Mouse (Mus musculus): ENCODE data around the gene Mrpl49. TPM values are rescaled to one million over a fixed set of nuclear protein-coding genes. Genes with fewer than 3 reads are reported as not detected.

Mrpl49 gene
- polyA plus RNA-seq, 1 experiment from 2014 or later, result 58.5 TPM

DNA sequence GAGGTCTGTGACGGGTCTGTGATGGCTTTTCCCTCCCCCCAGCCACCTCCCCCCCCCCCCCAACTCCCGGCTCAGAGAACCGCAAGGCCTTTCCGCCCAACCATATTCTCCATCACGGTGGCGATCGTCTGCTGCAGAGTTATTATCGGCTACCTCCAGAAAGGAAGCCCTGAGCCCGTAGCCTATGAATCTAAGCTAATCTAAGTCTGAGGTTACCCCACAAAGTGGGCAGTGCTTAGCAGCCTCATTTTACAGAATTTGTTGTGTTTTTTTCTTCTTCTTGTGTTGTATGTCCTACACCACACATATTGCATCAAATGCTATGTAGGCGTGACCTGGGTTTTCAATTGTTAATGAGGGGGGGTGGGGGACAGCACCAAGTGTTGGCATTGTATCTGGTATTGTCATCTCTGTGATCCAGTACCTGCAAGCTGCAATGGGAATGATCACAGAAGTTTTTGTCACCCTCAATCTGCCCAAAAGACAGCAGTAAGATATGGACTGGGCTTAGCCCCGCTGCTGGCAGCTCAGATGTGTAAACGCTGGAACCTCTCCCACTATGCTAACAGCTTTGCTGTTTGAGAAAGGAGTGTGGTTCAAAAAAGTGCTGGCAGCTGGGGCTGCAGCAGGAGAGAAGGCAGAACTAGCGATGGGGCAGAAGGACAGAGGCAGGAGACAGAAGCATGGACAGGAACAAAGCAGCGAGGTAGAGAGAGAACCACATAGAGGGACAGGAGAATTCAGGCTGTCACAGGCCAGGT, 26.9 kb downstream of the Mrpl49 start:
- Histone ChIP-seq H3K4me3 (no peak overlapping the region), H3K36me3 (no peaks in the 10 kb centered on the region), H3K4me2 (no peak overlapping the region), H3K27ac (ENCODE audit: poor library complexity, severe bottlenecking) (no peak overlapping the region), H3K9me3 (replicated peaks) (no peaks in the 10 kb centered on the region), H3K27me3 (replicated peaks) (no peaks in the 10 kb centered on the region), H3K4me1 (replicated peaks) (no peaks in the 10 kb centered on the region), H3K9ac (no peak overlapping the region)
- WGBS, result 61% methylated on average over 14 of the region's 14 CpGs
- ATAC-seq (ENCODE audit: insufficient number of reproducible peaks, low FRiP score), result no peak

DNA sequence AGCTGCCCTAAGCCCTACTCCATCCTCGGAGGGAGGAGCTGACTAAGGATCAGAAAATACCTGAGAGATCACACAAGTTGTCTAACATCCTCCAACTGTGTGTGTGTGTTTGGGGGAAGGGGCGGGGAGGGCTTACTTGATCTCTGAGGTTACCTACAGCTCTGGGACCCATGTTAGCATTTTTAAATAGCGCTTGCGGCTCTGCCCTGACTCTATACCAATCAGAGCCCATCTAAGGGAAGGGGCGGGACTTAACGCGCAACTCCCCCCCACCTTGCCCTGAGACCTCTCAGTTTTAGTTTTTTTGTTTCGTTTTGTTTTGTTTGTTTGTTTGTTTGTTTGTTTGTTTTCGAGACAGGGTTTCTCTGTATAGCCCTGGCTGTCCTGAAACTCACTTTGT, 28.2 kb downstream of the Mrpl49 start:
- Histone ChIP-seq H3K4me1 (replicated peaks) (no peaks in the 10 kb centered on the region), H3K36me3 (no peaks in the 10 kb centered on the region), H3K9me3 (replicated peaks) (no peaks in the 10 kb centered on the region), H3K9ac (no peak overlapping the region), H3K4me2 (no peak overlapping the region), H3K27ac (ENCODE audit: poor library complexity, severe bottlenecking) (no peak overlapping the region), H3K4me3 (no peak overlapping the region), H3K27me3 (replicated peaks) (no peaks in the 10 kb centered on the region)
- no peak for ATAC-seq (ENCODE audit: insufficient number of reproducible peaks, low FRiP score)
- 70% methylated on average over 9 of the region's 9 CpGs for WGBS

DNA sequence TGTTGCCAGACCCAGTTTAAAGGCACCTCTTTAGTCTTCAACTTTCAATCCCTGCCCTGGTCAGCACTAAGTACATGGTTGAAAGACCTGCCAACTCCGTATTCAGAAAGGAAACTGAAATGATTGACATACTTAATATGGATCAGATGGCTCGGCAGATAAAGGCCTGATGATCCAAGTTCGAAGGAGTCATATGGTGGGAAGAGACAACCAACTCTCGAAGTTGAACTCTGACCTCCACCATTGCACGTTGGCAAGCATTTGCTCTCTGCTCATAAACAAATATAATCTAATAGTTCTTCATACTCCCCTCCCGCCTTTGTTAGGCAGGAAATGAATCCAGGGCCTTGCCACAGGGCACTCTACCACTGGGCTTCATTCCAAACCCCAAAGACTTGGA, 28.6 kb downstream of the Mrpl49 start:
- Histone ChIP-seq H3K36me3 (no peaks in the 10 kb centered on the region), H3K4me1 (replicated peaks) (no peaks in the 10 kb centered on the region), H3K4me3 (no peak overlapping the region), H3K9ac (no peak overlapping the region), H3K4me2 (no peak overlapping the region), H3K27ac (ENCODE audit: poor library complexity, severe bottlenecking) (no peak overlapping the region), H3K27me3 (replicated peaks) (0 out of 2 replicates have a peak, but pooled peaks cover 1% of the 10 kb centered on the region), H3K9me3 (replicated peaks) (no peaks in the 10 kb centered on the region)
- no peak for ATAC-seq (ENCODE audit: insufficient number of reproducible peaks, low FRiP score)
- WGBS, result 83% methylated on average over 6 of the region's 6 CpGs

DNA sequence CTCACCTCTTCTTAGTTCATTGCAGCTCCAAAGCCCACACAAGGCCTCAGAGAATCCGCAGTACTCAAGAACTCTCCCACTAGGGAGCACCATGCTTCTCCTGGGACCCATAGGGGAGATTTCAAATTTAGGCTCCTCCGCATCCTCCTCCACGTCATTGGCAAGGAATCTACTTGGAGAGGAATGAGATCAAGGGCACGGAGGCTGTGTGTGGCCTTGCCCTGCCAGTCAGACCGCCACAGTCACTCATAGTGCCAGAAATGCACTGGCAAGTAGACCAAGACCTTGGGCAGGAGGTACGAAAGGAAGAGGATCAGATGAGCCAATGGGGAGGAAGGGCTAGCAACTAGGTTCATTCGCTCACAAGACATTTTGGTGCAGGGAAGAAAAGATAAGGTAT, 33.7 kb downstream of the Mrpl49 start:
- 77% methylated on average over 7 of the region's 7 CpGs for WGBS
- H3K27me3 ChIP-seq (replicated peaks), result 0 out of 2 replicates have a peak, but pooled peaks cover 3% of the 10 kb centered on the region
- no peak overlapping the region for H3K9ac ChIP-seq
- H3K36me3 ChIP-seq, result no peaks in the 10 kb centered on the region
- no peak overlapping the region for H3K27ac ChIP-seq (ENCODE audit: poor library complexity, severe bottlenecking)
- no peaks in the 10 kb centered on the region for H3K4me1 ChIP-seq (replicated peaks)
- H3K4me2 ChIP-seq, result no peak overlapping the region
- no peak for ATAC-seq (ENCODE audit: insufficient number of reproducible peaks, low FRiP score)
- H3K4me3 ChIP-seq, result no peak overlapping the region
- H3K9me3 ChIP-seq (replicated peaks), result no peaks in the 10 kb centered on the region

DNA sequence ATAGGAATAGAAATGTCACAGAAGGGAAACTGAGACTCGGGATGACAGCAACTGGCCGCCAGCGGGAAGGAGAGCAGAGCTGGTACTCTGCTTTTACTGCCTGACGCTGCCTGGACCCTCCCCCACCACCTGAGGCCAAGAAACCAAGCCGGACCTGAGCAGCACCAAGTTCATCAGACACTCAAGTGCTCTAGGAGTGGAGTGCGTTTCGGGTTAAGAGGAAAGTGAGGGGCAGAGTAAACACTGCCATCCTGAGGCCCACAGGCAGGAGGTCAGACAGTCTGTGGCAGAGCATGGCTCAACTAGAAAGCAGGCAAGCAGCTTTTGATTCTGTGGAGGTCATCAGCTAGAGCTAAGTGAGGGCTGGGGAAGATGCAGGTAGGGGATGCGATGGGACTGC, 34.5 kb downstream of the Mrpl49 start:
- Histone ChIP-seq H3K9me3 (replicated peaks) (no peaks in the 10 kb centered on the region), H3K36me3 (no peaks in the 10 kb centered on the region), H3K4me3 (no peak overlapping the region), H3K9ac (no peak overlapping the region), H3K4me1 (replicated peaks) (no peaks in the 10 kb centered on the region), H3K27me3 (replicated peaks) (0 out of 2 replicates have a peak, but pooled peaks cover 3% of the 10 kb centered on the region), H3K4me2 (no peak overlapping the region), H3K27ac (ENCODE audit: poor library complexity, severe bottlenecking) (no peak overlapping the region)
- ATAC-seq (ENCODE audit: insufficient number of reproducible peaks, low FRiP score), result no peak
- WGBS, result 57% methylated on average over 8 of the region's 8 CpGs

DNA sequence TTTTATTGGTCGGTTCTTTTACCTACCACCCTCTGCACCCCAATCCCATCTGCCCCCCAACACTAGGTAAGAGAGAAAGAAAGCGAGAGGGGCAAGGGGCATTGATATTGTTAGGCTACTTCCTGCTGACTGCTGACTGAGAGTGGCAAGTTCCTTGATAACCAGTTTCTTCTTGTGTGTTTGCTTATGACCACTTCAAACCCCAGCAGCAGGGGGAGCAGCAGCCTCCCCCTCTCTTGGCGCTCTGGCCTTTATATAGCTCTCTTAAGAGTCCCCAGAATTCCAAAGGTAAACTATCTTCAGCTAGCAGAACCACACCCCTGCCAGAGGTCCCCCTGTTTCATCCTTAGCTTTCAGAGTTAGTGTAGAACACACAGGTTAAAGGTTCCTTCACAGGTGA, 37.3 kb downstream of the Mrpl49 start:
- 46% methylated on average over 3 of the region's 3 CpGs for WGBS
- H3K4me3 ChIP-seq, result no peak overlapping the region
- H3K9ac ChIP-seq, result no peak overlapping the region
- 0 out of 2 replicates have a peak, but pooled peaks cover 6% of the 10 kb centered on the region for H3K27me3 ChIP-seq (replicated peaks)
- no peak for ATAC-seq (ENCODE audit: insufficient number of reproducible peaks, low FRiP score)
- no peaks in the 10 kb centered on the region for H3K36me3 ChIP-seq
- H3K9me3 ChIP-seq (replicated peaks), result no peaks in the 10 kb centered on the region
- peaks cover 6% of the 10 kb centered on the region for H3K4me1 ChIP-seq (replicated peaks)
- H3K27ac ChIP-seq (ENCODE audit: poor library complexity, severe bottlenecking), result no peak overlapping the region
- no peak overlapping the region for H3K4me2 ChIP-seq

DNA sequence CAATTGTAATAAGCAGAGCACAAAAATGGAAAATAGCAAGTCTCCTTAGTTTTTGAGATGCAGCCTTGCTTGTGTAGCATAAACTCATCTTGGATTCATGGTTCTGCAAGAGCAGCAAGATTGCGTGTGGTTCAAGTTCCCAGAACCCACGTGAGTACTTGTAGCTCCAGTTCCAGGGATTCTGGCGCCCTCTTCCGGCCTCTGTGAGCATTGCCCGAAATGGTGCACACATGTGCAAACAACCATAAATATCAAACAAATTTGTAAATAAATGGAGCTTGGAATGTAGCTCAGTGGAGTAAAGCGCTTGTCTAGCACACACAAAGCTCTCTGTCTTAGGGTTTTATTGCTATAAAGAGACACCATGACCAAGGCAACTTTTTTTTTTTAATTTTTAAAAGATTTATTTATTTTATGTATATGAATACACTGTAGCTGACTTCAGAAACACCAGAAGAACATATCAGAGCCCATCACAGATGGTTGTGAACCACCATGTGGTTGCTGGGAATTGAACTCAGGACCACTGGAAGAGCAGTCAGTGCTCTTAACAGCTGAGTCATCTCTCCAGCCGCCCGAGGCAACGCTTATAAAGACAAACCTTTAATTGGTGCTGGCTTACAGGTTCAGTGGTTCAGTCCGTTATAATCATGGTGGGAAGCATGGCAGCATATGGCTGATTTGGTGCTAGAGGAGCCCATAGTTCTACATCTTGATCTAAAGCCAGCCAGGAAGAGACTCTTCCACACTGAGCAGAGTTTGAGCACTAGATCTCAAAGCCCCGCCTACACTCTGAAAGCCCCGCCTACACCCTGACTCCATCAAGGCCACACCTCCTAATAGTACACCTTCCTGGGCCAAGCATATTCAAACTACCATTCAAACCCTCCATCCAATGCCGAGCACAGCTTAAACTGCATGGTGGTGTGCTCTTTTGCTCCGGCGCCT, 39.2 kb downstream of the Mrpl49 start:
- Histone ChIP-seq H3K4me2 (no peak overlapping the region), H3K27me3 (replicated peaks) (peaks cover 6% of the 10 kb centered on the region; the same call in 1 of the 2 replicates), H3K4me3 (no peak overlapping the region), H3K36me3 (no peaks in the 10 kb centered on the region), H3K27ac (ENCODE audit: poor library complexity, severe bottlenecking) (no peak overlapping the region), H3K9ac (no peak overlapping the region), H3K9me3 (replicated peaks) (no peaks in the 10 kb centered on the region), H3K4me1 (replicated peaks) (peaks cover 14% of the 10 kb centered on the region)
- no peak for ATAC-seq (ENCODE audit: insufficient number of reproducible peaks, low FRiP score)
- 29% methylated on average over 15 of the region's 15 CpGs for WGBS

DNA sequence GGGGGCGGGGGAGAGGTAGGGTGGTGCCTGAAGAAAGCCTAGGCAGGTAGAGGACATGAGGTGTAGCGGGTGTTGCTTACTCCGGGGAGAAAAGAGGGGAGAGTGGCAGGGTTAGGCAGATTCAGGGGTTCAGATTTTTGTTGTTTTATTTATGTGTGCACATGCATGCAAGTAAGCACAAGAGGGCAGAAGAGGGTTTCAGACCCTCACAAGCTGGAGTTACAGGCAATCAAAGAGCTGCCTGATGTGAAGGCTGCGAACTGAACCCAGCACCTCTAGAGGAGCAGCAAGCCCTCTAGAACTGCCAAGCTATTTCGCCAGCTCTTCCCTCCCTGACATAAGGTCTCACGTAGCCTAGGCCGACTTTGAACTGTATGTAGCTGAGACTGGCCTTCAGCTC, 41.1 kb downstream of the Mrpl49 start:
- Histone ChIP-seq H3K27me3 (replicated peaks) (peaks cover 8% of the 10 kb centered on the region; the same call in 1 of the 2 replicates), H3K4me1 (replicated peaks) (peaks cover 14% of the 10 kb centered on the region), H3K36me3 (no peaks in the 10 kb centered on the region), H3K27ac (ENCODE audit: poor library complexity, severe bottlenecking) (no peak overlapping the region), H3K9me3 (replicated peaks) (no peaks in the 10 kb centered on the region), H3K4me3 (no peak overlapping the region; the same call in 1 of the 2 replicates), H3K9ac (no peak overlapping the region), H3K4me2 (peak overlapping the region; percentile 83)
- no peak for ATAC-seq (ENCODE audit: insufficient number of reproducible peaks, low FRiP score)
- 42% methylated on average over 7 of the region's 7 CpGs for WGBS

DNA sequence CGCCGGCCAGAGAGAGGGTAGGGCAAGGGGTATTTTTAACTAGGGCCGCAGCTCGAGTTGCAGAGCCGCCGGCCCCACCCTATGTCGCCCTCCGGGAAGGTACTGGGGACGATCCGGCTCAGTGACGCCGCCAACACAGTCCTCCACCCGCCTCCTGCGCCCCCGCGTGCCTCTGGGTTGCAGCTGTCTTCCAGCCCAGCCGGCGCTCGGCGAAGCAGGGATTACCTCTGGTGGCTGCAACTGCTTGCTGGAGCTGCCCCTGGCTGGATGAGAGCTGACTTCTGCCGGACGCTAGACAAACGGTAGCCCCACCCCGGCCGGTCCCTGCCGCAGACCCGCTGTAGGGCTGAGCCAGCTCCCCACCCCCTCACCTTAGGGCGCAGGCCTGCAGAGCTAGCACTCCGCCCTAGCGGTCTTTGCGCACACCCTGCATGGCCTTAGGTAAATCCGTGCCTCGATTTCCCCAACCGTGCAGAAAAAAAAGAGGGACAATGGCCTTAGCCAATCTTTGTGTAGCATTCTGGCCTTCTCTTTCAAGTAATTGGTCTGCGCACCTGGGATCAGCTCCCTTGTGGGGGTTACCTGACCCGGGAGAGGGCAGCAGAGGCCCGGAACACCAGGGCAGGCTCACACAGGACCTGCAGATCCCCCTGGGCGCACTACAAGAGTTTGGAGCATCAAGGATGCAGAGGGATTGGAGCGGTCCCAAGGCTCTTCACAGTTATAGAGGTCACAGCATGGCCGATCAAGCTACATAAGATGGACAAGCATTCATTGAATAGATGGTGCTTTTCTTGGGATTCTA, 41.9 kb downstream of the Mrpl49 start, which contains the start of gene Capn1:
TSS of gene Capn1 (minus strand) at position 387 of the 805 bp plus-strand sequence.
- ATAC-seq (ENCODE audit: insufficient number of reproducible peaks, low FRiP score), result peak; percentile 75
- peak within 1 kb of the TSS; percentile 70 for H3K27ac ChIP-seq (ENCODE audit: poor library complexity, severe bottlenecking)
- no peaks in the 10 kb centered on the region for H3K36me3 ChIP-seq
- peak within 1 kb of the TSS; percentile 83 for H3K4me2 ChIP-seq
- H3K9ac ChIP-seq, result peak within 1 kb of the TSS; percentile 76
- no peaks in the 10 kb centered on the region for H3K9me3 ChIP-seq (replicated peaks)
- H3K4me1 ChIP-seq (replicated peaks), result peaks cover 14% of the 10 kb centered on the region
- 2% methylated on average over 40 of the region's 40 CpGs for WGBS
- peak within 1 kb of the TSS; percentile 64 for H3K4me3 ChIP-seq
- peaks cover 8% of the 10 kb centered on the region; the same call in 1 of the 2 replicates for H3K27me3 ChIP-seq (replicated peaks)

DNA sequence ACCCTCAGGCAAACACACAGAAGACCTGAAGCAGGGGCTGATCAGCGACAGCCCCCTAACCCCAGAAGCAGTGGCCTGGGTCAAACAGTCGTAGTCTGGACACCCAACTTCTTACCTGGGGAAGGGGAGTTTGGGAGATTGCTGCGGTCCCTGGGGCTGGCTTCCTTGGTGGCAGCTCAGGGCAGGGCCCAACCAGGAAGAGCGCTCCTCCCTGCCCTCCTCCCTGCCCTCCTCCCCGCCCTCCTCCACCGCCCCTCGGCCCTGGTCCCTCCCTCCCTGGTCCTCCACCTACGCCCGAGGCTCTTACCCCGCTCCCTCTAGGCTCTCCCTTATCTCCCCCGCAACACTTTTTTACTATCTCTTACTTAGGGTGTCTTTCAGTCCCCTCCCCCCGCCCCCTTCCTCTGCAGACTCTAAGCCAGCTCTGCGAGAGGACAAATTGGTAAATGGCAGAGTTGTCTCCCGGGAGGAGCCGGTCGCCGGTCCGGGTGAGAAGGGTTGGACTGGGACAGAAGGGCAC, 42.5 kb downstream of the Mrpl49 start:
- peak; percentile 92 for ATAC-seq (ENCODE audit: insufficient number of reproducible peaks, low FRiP score)
- 1% methylated on average over 17 of the region's 18 CpGs for WGBS
- H3K4me3 ChIP-seq, result peak overlapping the region; percentile 64

More for the DNA sequence above, 42.5 kb downstream of the Mrpl49 start:
- peaks cover 14% of the 10 kb centered on the region for H3K4me1 ChIP-seq (replicated peaks)
- peak overlapping the region; percentile 76 for H3K9ac ChIP-seq
- H3K36me3 ChIP-seq, result no peaks in the 10 kb centered on the region
- H3K27ac ChIP-seq (ENCODE audit: poor library complexity, severe bottlenecking), result peak overlapping the region; percentile 70
- H3K4me2 ChIP-seq, result peak overlapping the region; percentile 83
- H3K9me3 ChIP-seq (replicated peaks), result no peaks in the 10 kb centered on the region
- H3K27me3 ChIP-seq (replicated peaks), result peaks cover 8% of the 10 kb centered on the region; the same call in 1 of the 2 replicates

Measured in heart, embryonic 12.5 days (tissue).